Mouse (Mus musculus) lung, adult 2 months (tissue): ENCODE data around the gene Duox2. TPM values are rescaled to one million over a fixed set of nuclear protein-coding genes. Genes with fewer than 3 reads are reported as not detected.
A peak's percentile ranks its signal among the peaks of the same experiment; 100 is the strongest.

ENCODE experiments used
- DNase-seq: peaks from one replicate; pipeline ENCODE4 v3.0.0; 2022
- H3K4me1 ChIP-seq: fragments of 200-500 bp; 2 replicates; pipeline ENCODE4 v1.6.1; 2011; ENCODE audit warnings: low read length; ENCODE audit not compliant: control insufficient read depth, insufficient read depth
- H3K4me3 ChIP-seq: fragments of 200-500 bp; replicated peaks from 2 replicates; pipeline ENCODE3; 2011; ENCODE audit warnings: low read depth, mild to moderate bottlenecking, control low read depth, low read length; ENCODE audit errors: extremely low read depth
- CTCF ChIP-seq: fragments of 200-500 bp; IDR thresholded peaks from 2 replicates; pipeline ENCODE4 v1.5.1; 2011; ENCODE audit warnings: mild to moderate bottlenecking, low read length, control low read depth; ENCODE audit not compliant: insufficient read depth
- POLR2A ChIP-seq: fragments of 200-500 bp; IDR thresholded peaks from 2 replicates; pipeline ENCODE4 v1.6.1; 2011; ENCODE audit warnings: low read depth, mild to moderate bottlenecking, control low read depth, low read length, borderline replicate concordance; ENCODE audit errors: extremely low read depth
- WGBS: fragments of 180-500 bp; shearing (Covaris S2); methylation state at CpG from one replicate; pipeline ENCODE4 v1.1.7; 2018; 5-methylcytosine and 5-hydroxymethylcytosine counted together
- polyA plus RNA-seq: library from polyadenylated mRNA; depleted of rRNA; stranded (reverse); fragments of >200 nt; gene quantifications from 2 replicates; pipeline ENCODE4 v1.2.3, GENCODE M21; 2012

Gene Duox2
- polyA plus RNA-seq, 1 experiment = 0.72 TPM

GRCm38 (mm10) chr2:122304544-122304943 is 6.3 kb upstream of the Duox2 start:
- DNase-seq = no peak
- no peak overlapping the region for H3K4me3 ChIP-seq
- 85% methylated on average over 6 of the region's 6 CpGs for WGBS
- peaks cover 11% of the 10 kb centered on the region for H3K4me1 ChIP-seq
- no peak for TF ChIP-seq POLR2A
- TF ChIP-seq CTCF = no peak

- H3K4me1 ChIP-seq = peaks cover 13% of the 10 kb centered on the region
- peak; percentile 35 for DNase-seq
- TF ChIP-seq POLR2A (no peak), CTCF (peak; percentile 85)
- H3K4me3 ChIP-seq = no peak overlapping the region
- 9% methylated on average over 9 of the region's 9 CpGs for WGBS
Measured at GRCm38 (mm10) chr2:122302574-122303241, 4.5 kb upstream of the Duox2 start.

GRCm38 (mm10) chr2:122301921-122302573 is 3.8 kb upstream of the Duox2 start:
- 8% methylated on average over 23 of the region's 23 CpGs for WGBS
- TF ChIP-seq POLR2A = no peak
- no peak for TF ChIP-seq CTCF
- DNase-seq = no peak
- Histone ChIP-seq H3K4me3 (no peak overlapping the region), H3K4me1 (peaks cover 13% of the 10 kb centered on the region)

GRCm38 (mm10) chr2:122301081-122301920 is 3.1 kb upstream of the Duox2 start:
- DNase-seq = peak; percentile 17
- H3K4me3 ChIP-seq = peak overlapping the region; percentile 5
- H3K4me1 ChIP-seq = peaks cover 13% of the 10 kb centered on the region
- TF ChIP-seq POLR2A (no peak), CTCF (no peak)
- WGBS = 2% methylated on average over 48 of the region's 48 CpGs

GRCm38 (mm10) chr2:122300656-122301020 is 2.4 kb upstream of the Duox2 start:
- 12% methylated on average over 14 of the region's 14 CpGs for WGBS
- no peak for DNase-seq
- no peak for TF ChIP-seq POLR2A
- no peak for TF ChIP-seq CTCF
- peaks cover 13% of the 10 kb centered on the region for H3K4me1 ChIP-seq
- H3K4me3 ChIP-seq = no peak overlapping the region

GRCm38 (mm10) chr2:122299911-122300655 is 1.8 kb upstream of the Duox2 start:
- Histone ChIP-seq H3K4me3 (no peak overlapping the region), H3K4me1 (peaks cover 13% of the 10 kb centered on the region)
- DNase-seq = no peak
- TF ChIP-seq CTCF = no peak
- TF ChIP-seq POLR2A = no peak
- 25% methylated on average over 14 of the region's 14 CpGs for WGBS

- 2% methylated on average over 43 of the region's 43 CpGs for WGBS
- DNase-seq = no peak
- Histone ChIP-seq H3K4me1 (peaks cover 13% of the 10 kb centered on the region), H3K4me3 (peak within 1 kb of the TSS; percentile 10)
- no peak for TF ChIP-seq CTCF
- no peak for TF ChIP-seq POLR2A
Measured at GRCm38 (mm10) chr2:122298596-122299490, 594 bp upstream of the Duox2 start, which contains the start of gene Duoxa2. Duoxa2 (plus strand) TSS chr2:122298900.
